Mouse (Mus musculus): Measurements from ENCODE around the gene Edar.

Edar gene

GRCm38 (mm10) chr10:58601946-58602345, 73.5 kb downstream of the Edar start:
- no peak for DNase-seq (ENCODE audit: low spot score)

- no peak for DNase-seq (ENCODE audit: low spot score)
Measured at GRCm38 (mm10) chr10:58601431-58601901, 74.0 kb downstream of the Edar start.

- DNase-seq (ENCODE audit: low spot score): no peak
Measured at GRCm38 (mm10) chr10:58600983-58601382, 74.5 kb downstream of the Edar start.

- DNase-seq (ENCODE audit: low spot score): no peak
Measured at GRCm38 (mm10) chr10:58600151-58600550, 75.3 kb downstream of the Edar start.

GRCm38 (mm10) chr10:58595821-58596220, 79.6 kb downstream of the Edar start:
- no peak for DNase-seq (ENCODE audit: low spot score)

GRCm38 (mm10) chr10:58595197-58595596, 80.3 kb downstream of the Edar start:
- no peak for DNase-seq (ENCODE audit: low spot score)

GRCm38 (mm10) chr10:58594486-58594885, 81.0 kb downstream of the Edar start:
- no peak for DNase-seq (ENCODE audit: low spot score)

- DNase-seq (ENCODE audit: low spot score): no peak
Measured at GRCm38 (mm10) chr10:58585427-58586223, 89.8 kb downstream of the Edar start.

- no peak for DNase-seq (ENCODE audit: low spot score)
Measured at GRCm38 (mm10) chr10:58560521-58560920, 114.9 kb downstream of the Edar start.

- DNase-seq (ENCODE audit: low spot score): no peak
Measured at GRCm38 (mm10) chr10:58559901-58560300, 115.6 kb downstream of the Edar start.

GRCm38 (mm10) chr10:58559098-58559497, 116.4 kb downstream of the Edar start:
- DNase-seq (ENCODE audit: low spot score): no peak

- DNase-seq (ENCODE audit: low spot score): no peak
Measured at GRCm38 (mm10) chr10:58554693-58555387, 120.6 kb downstream of the Edar start.

Measured in urinary bladder, postnatal 10 days (tissue).